Mouse (Mus musculus) embryo, embryonic 10 days (tissue): ENCODE measurements at regions not wholly inside any gene's neighbourhood (a gene's known extent, or its start where the extent isn't known, plus 50 kb on each side); places are given as distances from the start of the nearest gene placed in this dataset.

Source experiments
- DNase-seq: peaks from one replicate; pipeline ENCODE4 v3.0.0-alpha.2; 2015; ENCODE audit warnings: low spot score

- no peak for DNase-seq
Observed at GRCm38 (mm10) chr10:41018888-41019287, 53.2 kb downstream of the Gpr6 start.

GRCm38 (mm10) chr10:41016547-41016946, 55.5 kb downstream of the Gpr6 start:
- DNase-seq = no peak

- peak; percentile 77 for DNase-seq
Observed at GRCm38 (mm10) chr10:41015654-41016053, 56.4 kb downstream of the Gpr6 start.

GRCm38 (mm10) chr10:41010585-41010984, 61.5 kb downstream of the Gpr6 start:
- no peak for DNase-seq

- DNase-seq = no peak
Observed at GRCm38 (mm10) chr10:41007866-41008265, 64.2 kb downstream of the Gpr6 start.

- DNase-seq = no peak
Observed at GRCm38 (mm10) chr10:41006634-41007033, 65.5 kb downstream of the Gpr6 start.

- no peak for DNase-seq
Observed at GRCm38 (mm10) chr10:41005776-41006175, 66.3 kb downstream of the Gpr6 start.

- no peak for DNase-seq
Observed at GRCm38 (mm10) chr10:41004753-41005152, 67.3 kb downstream of the Gpr6 start.

GRCm38 (mm10) chr10:41004044-41004689, 67.9 kb downstream of the Gpr6 start:
- DNase-seq = peak; percentile 94

- no peak for DNase-seq
Observed at GRCm38 (mm10) chr10:41003197-41003596, 68.9 kb downstream of the Gpr6 start.

- no peak for DNase-seq
Observed at GRCm38 (mm10) chr10:41000965-41001364, 71.1 kb downstream of the Gpr6 start.

- no peak for DNase-seq
Observed at GRCm38 (mm10) chr10:40999486-40999885, 72.6 kb downstream of the Gpr6 start.

- no peak for DNase-seq
Observed at GRCm38 (mm10) chr10:40998799-40999198, 73.3 kb downstream of the Gpr6 start.

GRCm38 (mm10) chr10:40998330-40998729, 73.8 kb downstream of the Gpr6 start:
- no peak for DNase-seq

GRCm38 (mm10) chr10:40997606-40998005, 74.5 kb downstream of the Gpr6 start:
- no peak for DNase-seq
